8 mouse cellular contexts compared by ENCODE assay signal in the genomic region with DNA sequence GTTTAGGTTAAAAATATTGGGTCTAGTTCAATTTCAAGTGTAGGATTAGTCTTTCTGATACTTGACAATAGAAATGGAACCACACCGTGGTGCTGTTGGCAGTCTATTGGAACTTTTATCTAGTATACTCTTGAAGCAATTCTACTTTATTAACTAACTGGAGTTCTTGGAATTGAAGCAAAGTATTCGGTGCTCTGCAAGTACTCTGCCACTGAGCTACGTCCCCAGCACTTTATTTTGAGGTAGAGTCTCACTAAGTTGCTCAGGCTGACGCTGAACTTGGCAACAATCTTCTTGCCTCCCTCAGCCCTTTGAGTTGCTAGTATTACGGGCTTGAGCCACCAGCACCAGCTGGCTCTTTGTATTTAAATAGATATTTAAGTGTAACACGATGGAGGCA. TPM values are rescaled to one million over a fixed set of nuclear protein-coding genes. Genes with fewer than 3 reads are reported as not detected.
DNase-seq lines count a peak whose midpoint lies in the region; ATAC-seq and TF ChIP-seq lines count a peak whose summit lies in the region.

No protein-coding gene starts in this region.

- no peaks in the 10 kb centered on the region for H3K27me3 ChIP-seq in kidney, adult 2 months (replicated peaks; ENCODE audit: control insufficient read depth, insufficient read depth, low read length)
- H3K27me3 ChIP-seq in heart, embryonic 15.5 days: no peaks in the 10 kb centered on the region
- no peaks in the 10 kb centered on the region for H3K27me3 ChIP-seq in limb, embryonic 15.5 days

- H3K9ac ChIP-seq in heart, embryonic 15.5 days: 0 out of 2 replicates have a peak overlapping the region, but pooled peaks have one; percentile 7
- H3K9ac ChIP-seq in limb, embryonic 15.5 days: no peak overlapping the region

- peak overlapping the region; percentile 57; the same call in 1 of the 2 replicates for H3K27ac ChIP-seq in kidney, adult 2 months (ENCODE audit: insufficient read depth, low read depth, low read length)
- peak overlapping the region; percentile 22 for H3K27ac ChIP-seq in heart, embryonic 15.5 days
- H3K27ac ChIP-seq in limb, embryonic 15.5 days: peak overlapping the region; percentile 50; the same call in 1 of the 2 replicates

- no peak for TF ChIP-seq POLR2A in kidney, adult 2 months (IDR thresholded peaks at IDR 0.05; ENCODE audit: low read depth, low read length)

- H3K9me3 ChIP-seq in heart, embryonic 15.5 days (replicated peaks): no peaks in the 10 kb centered on the region
- no peaks in the 10 kb centered on the region for H3K9me3 ChIP-seq in limb, embryonic 15.5 days

- ATAC-seq in heart, embryonic 15.5 days (replicated peaks; ENCODE audit: insufficient number of reproducible peaks, insufficient read depth, low FRiP score, low read depth): no peak
- no peak for ATAC-seq in limb, embryonic 15.5 days (ENCODE audit: insufficient number of reproducible peaks, low FRiP score, low TSS enrichment, low read depth)

- no peak for TF ChIP-seq CTCF in kidney, adult 2 months (conservative IDR thresholded peaks at IDR 0.05; ENCODE audit: insufficient read depth, insufficient read length, low read depth, low read length)

- no peaks in the 10 kb centered on the region for H3K36me3 ChIP-seq in kidney, adult 2 months (ENCODE audit: control insufficient read depth, insufficient read depth, low read length)
- H3K36me3 ChIP-seq in heart, embryonic 15.5 days: no peaks in the 10 kb centered on the region
- H3K36me3 ChIP-seq in limb, embryonic 15.5 days: no peaks in the 10 kb centered on the region

- peak; percentile 56 for DNase-seq in kidney, adult 2 months
- no peak for DNase-seq in kidney, adult 18-20 months
- peak; percentile 21 for DNase-seq in ZHBTc4 (ENCODE audit: low read depth, low spot score)
- DNase-seq in natural killer cell, adult 2 months (ENCODE audit: low spot score in 2 of 2): no peak
- no peak for DNase-seq in cerebellum, postnatal 25 days
- no peak for DNase-seq in lung, postnatal 4 days

- peak overlapping the region; percentile 66 for H3K4me2 ChIP-seq in heart, embryonic 15.5 days
- peak overlapping the region; percentile 84; the same call in 1 of the 2 replicates for H3K4me2 ChIP-seq in limb, embryonic 15.5 days

- no peaks in the 10 kb centered on the region for H3K4me1 ChIP-seq in kidney, adult 2 months (ENCODE audit: control insufficient read depth, insufficient read depth, low read length)
- peaks cover 14% of the 10 kb centered on the region for H3K4me1 ChIP-seq in heart, embryonic 15.5 days (replicated peaks)
- peaks cover 14% of the 10 kb centered on the region for H3K4me1 ChIP-seq in limb, embryonic 15.5 days

- 8% methylated on average over 6 of the region's 6 CpGs for WGBS in kidney, adult 2 months
- WGBS in heart, embryonic 15.5 days: 15% methylated on average over 6 of the region's 6 CpGs
- 35% methylated on average over 6 of the region's 6 CpGs for WGBS in limb, embryonic 15.5 days

- H3K4me3 ChIP-seq in kidney, adult 2 months (ENCODE audit: insufficient read depth, low read depth, low read length): no peak overlapping the region
- H3K4me3 ChIP-seq in heart, embryonic 15.5 days: peak overlapping the region; percentile 25
- peak overlapping the region; percentile 97 for H3K4me3 ChIP-seq in limb, embryonic 15.5 days

RNA-seq across cellular contexts. Expression of gene Naa50, which starts 1.9 kb away (rescaled TPM):
- polyA plus RNA-seq in kidney, adult 2 months (2012; rRNA removed): 8.8 and 9.3 TPM in 2 replicates
- 72.0 and 78.1 TPM in 2 replicates for polyA plus RNA-seq in heart, embryonic 15.5 days (2015; fragmentation: Nextera tagmentation; extraction: Ambion mirVana)
- polyA plus RNA-seq in limb, embryonic 15.5 days (2015; fragmentation: Nextera tagmentation; extraction: Ambion mirVana): 115 and 134 TPM in 2 replicates

RNA-seq across cellular contexts. Expression of gene Atp6v1a, which starts 2.0 kb away (rescaled TPM):
- polyA plus RNA-seq in kidney, adult 2 months (2012; rRNA removed): 115 and 139 TPM in 2 replicates
- polyA plus RNA-seq in heart, embryonic 15.5 days (2015; fragmentation: Nextera tagmentation; extraction: Ambion mirVana): 32.6 and 34.8 TPM in 2 replicates
- polyA plus RNA-seq in limb, embryonic 15.5 days (2015; fragmentation: Nextera tagmentation; extraction: Ambion mirVana): 58.9 and 65.1 TPM in 2 replicates

RNA-seq across cellular contexts. Expression of gene Usf3, which starts 31.6 kb away (rescaled TPM):
- polyA plus RNA-seq in kidney, adult 2 months (2012; rRNA removed): 12.6 and 13.2 TPM in 2 replicates
- 1.6 and 1.7 TPM in 2 replicates for polyA plus RNA-seq in heart, embryonic 15.5 days (2015; fragmentation: Nextera tagmentation; extraction: Ambion mirVana)
- 3.1 and 3.3 TPM in 2 replicates for polyA plus RNA-seq in limb, embryonic 15.5 days (2015; fragmentation: Nextera tagmentation; extraction: Ambion mirVana)

Comparison
In these comparisons a context has a peak if more than half of its experiments do, and no peak if none do; other contexts are left out.
1. DNase-seq: peak in kidney, adult 2 months (single experiment) and ZHBTc4 (single experiment); none in kidney, adult 18-20 months (single experiment), natural killer cell, adult 2 months (0 of 2), cerebellum, postnatal 25 days (0 of 2) and lung, postnatal 4 days (0 of 2).
2. Peak in every context shown above with its lines, with median percentiles within 50 percentile points of each other: H3K27ac ChIP-seq.